Comparison of ENCODE assay signal across 19 mouse cellular contexts in genomic region chr13:31056154-31056871, GRCm38 (mm10).
A peak's percentile ranks its signal among the peaks of the same experiment; 100 is the strongest.
DNase-seq lines count a peak whose midpoint lies in the region; ATAC-seq and TF ChIP-seq lines count a peak whose summit lies in the region.
"Had no signal": no experiment of that assay in that cellular context is flagged by ENCODE, and none has a peak within 500 bp of the region (broad histone marks: within the 10 kb centered on the region; RNA-seq: fewer than 3 reads in every experiment).

No protein-coding gene starts in this region.

- H3K9ac ChIP-seq in lung, embryonic 14.5 days, result no peak overlapping the region
- no peak overlapping the region for H3K9ac ChIP-seq in lung, postnatal 0 days (replicated peaks; ENCODE audit: low read depth)
- H3K9ac ChIP-seq: embryonic facial prominence, embryonic 15.5 days; forebrain, embryonic 15.5 days; heart, embryonic 12.5 days; hindbrain, embryonic 15.5 days had no signal

- DNase-seq in lung, embryonic 14.5 days, result peak; percentile 76
- no peak for DNase-seq in lung, adult 2 months
- peak; percentile 52 for DNase-seq in lung, postnatal 0 days (ENCODE audit: low spot score)
- peak; percentile 20 for DNase-seq in lung, postnatal 36 days
- DNase-seq in embryo, embryonic 9.5 days (ENCODE audit: extremely low spot score), result no peak
- no peak for DNase-seq in adipocyte (ENCODE audit: low spot score)
- DNase-seq in frontal cortex, adult 2 months (ENCODE audit: extremely low spot score in 1 of 2, low spot score in 1 of 2), result no peak
- DNase-seq: cerebellum, adult 11-12 months; cerebellum, adult 9-11 months; gastrocnemius, postnatal 10 days; heart, postnatal 36 days had no signal

- H3K36me3 ChIP-seq in lung, embryonic 14.5 days (ENCODE audit: insufficient read depth), result no peaks in the 10 kb centered on the region
- no peaks in the 10 kb centered on the region for H3K36me3 ChIP-seq in lung, postnatal 0 days (ENCODE audit: insufficient read depth, low read length)
- H3K36me3 ChIP-seq: embryonic facial prominence, embryonic 15.5 days; forebrain, embryonic 10.5 days; forebrain, embryonic 15.5 days; heart, embryonic 12.5 days; hindbrain, embryonic 15.5 days had no signal

- TF ChIP-seq CTCF in lung, embryonic 14.5 days (IDR thresholded peaks at IDR 0.05; ENCODE audit: low read depth), result no peak
- TF ChIP-seq CTCF in lung, adult 2 months (IDR thresholded peaks at IDR 0.05; ENCODE audit: insufficient read depth, low read length), result no peak
- TF ChIP-seq CTCF in lung, postnatal 0 days (IDR thresholded peaks at IDR 0.05), result no peak

- H3K27me3 ChIP-seq in lung, embryonic 14.5 days (ENCODE audit: insufficient read depth, low read length), result no peaks in the 10 kb centered on the region
- no peaks in the 10 kb centered on the region for H3K27me3 ChIP-seq in lung, postnatal 0 days (replicated peaks; ENCODE audit: insufficient read depth, low read length)
- H3K27me3 ChIP-seq: CH12.LX; embryonic facial prominence, embryonic 15.5 days; forebrain, embryonic 15.5 days; heart, embryonic 12.5 days; hindbrain, embryonic 15.5 days had no signal

- H3K9me3 ChIP-seq in lung, embryonic 14.5 days (ENCODE audit: low read depth, low read length), result no peaks in the 10 kb centered on the region
- no peaks in the 10 kb centered on the region for H3K9me3 ChIP-seq in lung, postnatal 0 days (ENCODE audit: low read length)
- H3K9me3 ChIP-seq: embryonic facial prominence, embryonic 15.5 days; forebrain, embryonic 10.5 days; forebrain, embryonic 15.5 days; heart, embryonic 12.5 days; hindbrain, embryonic 15.5 days had no signal

- peaks cover 21% of the 10 kb centered on the region for H3K4me1 ChIP-seq in lung, embryonic 14.5 days (ENCODE audit: insufficient read depth)
- peaks cover 3% of the 10 kb centered on the region; the same call in 1 of the 2 replicates for H3K4me1 ChIP-seq in lung, adult 2 months (ENCODE audit: control insufficient read depth, insufficient read depth, low read length)
- H3K4me1 ChIP-seq in lung, postnatal 0 days (ENCODE audit: insufficient read depth, low read depth, low read length), result peaks cover 4% of the 10 kb centered on the region; the same call in 1 of the 2 replicates
- H3K4me1 ChIP-seq: embryonic facial prominence, embryonic 15.5 days; forebrain, embryonic 15.5 days; hindbrain, embryonic 15.5 days had no signal

- peak; percentile 35 for ATAC-seq in lung, embryonic 14.5 days (ENCODE audit: insufficient read depth)
- peak; percentile 43 for ATAC-seq in lung, postnatal 0 days
- ATAC-seq: forebrain, embryonic 15.5 days; Patski had no signal

- 48% methylated on average over 12 of the region's 12 CpGs for WGBS in lung, embryonic 14.5 days
- WGBS in lung, adult 2 months, result 64% methylated on average over 12 of the region's 12 CpGs
- WGBS in lung, postnatal 0 days, result 53% methylated on average over 12 of the region's 12 CpGs

- H3K4me2 ChIP-seq in lung, embryonic 14.5 days, result no peak overlapping the region
- H3K4me2 ChIP-seq in lung, postnatal 0 days (replicated peaks; ENCODE audit: low read depth, low read length), result no peak overlapping the region
- H3K4me2 ChIP-seq: embryonic facial prominence, embryonic 15.5 days; forebrain, embryonic 15.5 days; heart, embryonic 12.5 days; hindbrain, embryonic 15.5 days had no signal

- H3K27ac ChIP-seq in lung, embryonic 14.5 days (ENCODE audit: low read depth), result peak overlapping the region; percentile 88
- H3K27ac ChIP-seq in lung, postnatal 0 days (ENCODE audit: low read length), result peak overlapping the region; percentile 69
- H3K27ac ChIP-seq: embryonic facial prominence, embryonic 15.5 days; forebrain, embryonic 10.5 days; forebrain, embryonic 15.5 days; hindbrain, embryonic 15.5 days had no signal

- no peak for TF ChIP-seq EP300 in lung, postnatal 0 days (IDR thresholded peaks at IDR 0.05)

- no peak overlapping the region for H3K4me3 ChIP-seq in lung, embryonic 14.5 days (ENCODE audit: low read depth, low read length)
- no peak overlapping the region for H3K4me3 ChIP-seq in lung, adult 2 months (replicated peaks; ENCODE audit: extremely low read depth, low read depth, low read length)
- no peak overlapping the region for H3K4me3 ChIP-seq in lung, postnatal 0 days (ENCODE audit: low read depth, low read length)
- H3K4me3 ChIP-seq: embryonic facial prominence, embryonic 15.5 days; erythroblast, embryonic 14.5 days; forebrain, embryonic 10.5 days; forebrain, embryonic 15.5 days; heart, embryonic 12.5 days; hindbrain, embryonic 15.5 days had no signal

- no peak for TF ChIP-seq POLR2A in lung, adult 2 months (IDR thresholded peaks at IDR 0.05; ENCODE audit: borderline replicate concordance, extremely low read depth, low read depth, low read length)

Comparison
In these comparisons a context has a peak if more than half of its experiments do, and no peak if none do; other contexts are left out.
1. DNase-seq: peak in lung, embryonic 14.5 days (single experiment), lung, postnatal 0 days (single experiment) and lung, postnatal 36 days (single experiment); none in lung, adult 2 months (single experiment), embryo, embryonic 9.5 days (single experiment), adipocyte (single experiment) and frontal cortex, adult 2 months (0 of 2).